Mouse (Mus musculus) neural tube, embryonic 13.5 days (tissue): Measurements from ENCODE around the gene Tacc2. TPM values are rescaled to one million over a fixed set of nuclear protein-coding genes. Genes with fewer than 3 reads are reported as not detected.

Experiments
- ATAC-seq: fragments of 200-750 bp; cut with Nextera tagmentation; 2 replicates; pipeline ENCODE4 v1.8.0; 2017; ENCODE audit warnings: low read depth, mild to moderate bottlenecking, moderate TSS enrichment, moderate library complexity
- H3K27ac ChIP-seq: fragments of 300-500 bp; sonication (generic); replicated peaks from 2 replicates; pipeline ENCODE4 v1.5.1; 2015; ENCODE audit warnings: moderate library complexity, mild to moderate bottlenecking, inconsistent platforms
- H3K27me3 ChIP-seq: fragments of 300-500 bp; sonication (generic); 2 replicates; pipeline ENCODE4 v1.6.1; 2015; ENCODE audit warnings: mild to moderate bottlenecking, inconsistent platforms
- H3K36me3 ChIP-seq: fragments of 300-500 bp; sonication (generic); 2 replicates; pipeline ENCODE4 v1.6.1; 2015; ENCODE audit warnings: mild to moderate bottlenecking, inconsistent platforms
- H3K4me1 ChIP-seq: fragments of 300-500 bp; sonication (generic); replicated peaks from 2 replicates; pipeline ENCODE4 v1.6.1; 2015; ENCODE audit warnings: inconsistent platforms
- H3K4me2 ChIP-seq: fragments of 300-500 bp; sonication (generic); 2 replicates; pipeline ENCODE4 v1.6.1; 2015; ENCODE audit warnings: inconsistent platforms, mild to moderate bottlenecking, moderate library complexity
- H3K4me3 ChIP-seq: fragments of 300-500 bp; sonication (generic); 2 replicates; pipeline ENCODE4 v1.5.1; 2015; ENCODE audit warnings: mild to moderate bottlenecking, inconsistent platforms
- H3K9ac ChIP-seq: fragments of 300-500 bp; sonication (generic); 2 replicates; pipeline ENCODE4 v1.6.1; 2015; ENCODE audit warnings: moderate library complexity, mild to moderate bottlenecking, inconsistent platforms
- H3K9me3 ChIP-seq: fragments of 300-500 bp; sonication (generic); 2 replicates; pipeline ENCODE4 v1.6.1; 2016; ENCODE audit warnings: inconsistent platforms
- WGBS: fragments of 180-500 bp; shearing (Covaris S2); methylation state at CpG from one replicate; pipeline ENCODE4 v1.1.7; 2015; 5-methylcytosine and 5-hydroxymethylcytosine counted together
- polyA plus RNA-seq: library from polyadenylated mRNA; unstranded; fragments of >200 nt; fragmentation: Nextera tagmentation; extraction: Ambion mirVana; gene quantifications from 2 replicates; pipeline ENCODE4 v1.2.1, GENCODE M21; 2015

Tacc2 gene
- polyA plus RNA-seq, 1 experiment from 2014 or later: 77.9 TPM

- Histone ChIP-seq H3K9me3 (no peaks in the 10 kb centered on the region), H3K27ac (peak overlapping the region; percentile 89), H3K4me3 (no peak overlapping the region), H3K36me3 (peaks cover 69% of the 10 kb centered on the region), H3K4me2 (no peak overlapping the region), H3K27me3 (no peaks in the 10 kb centered on the region), H3K9ac (no peak overlapping the region), H3K4me1 (peaks cover 55% of the 10 kb centered on the region)
- ATAC-seq: no peak
- WGBS: 30% methylated on average over 7 of the region's 9 CpGs
These were observed 174.4 kb downstream of the Tacc2 start for GRCm38 (mm10) chr7:130751678-130752077.

GRCm38 (mm10) chr7:130754790-130755189 lies 177.6 kb downstream of the Tacc2 start:
- Histone ChIP-seq H3K9me3 (no peaks in the 10 kb centered on the region), H3K9ac (no peak overlapping the region), H3K27me3 (no peaks in the 10 kb centered on the region), H3K27ac (peak overlapping the region; percentile 39), H3K4me1 (peaks cover 48% of the 10 kb centered on the region), H3K36me3 (peaks cover 77% of the 10 kb centered on the region), H3K4me3 (no peak overlapping the region), H3K4me2 (no peak overlapping the region)
- no peak for ATAC-seq
- WGBS: 92% methylated on average over 2 of the region's 2 CpGs

- Histone ChIP-seq H3K4me2 (no peak overlapping the region), H3K27me3 (no peaks in the 10 kb centered on the region), H3K36me3 (peaks cover 93% of the 10 kb centered on the region), H3K4me1 (peaks cover 32% of the 10 kb centered on the region), H3K9me3 (no peaks in the 10 kb centered on the region), H3K27ac (peak overlapping the region; percentile 19; the same call in 1 of the 2 replicates), H3K4me3 (no peak overlapping the region), H3K9ac (no peak overlapping the region)
- ATAC-seq: no peak
- WGBS: 87% methylated on average over 7 of the region's 7 CpGs
These were observed 179.2 kb downstream of the Tacc2 start for GRCm38 (mm10) chr7:130756343-130756835.

- Histone ChIP-seq H3K27ac (no peak overlapping the region), H3K4me3 (no peak overlapping the region), H3K9me3 (no peaks in the 10 kb centered on the region), H3K36me3 (peaks cover 91% of the 10 kb centered on the region), H3K4me2 (no peak overlapping the region), H3K27me3 (no peaks in the 10 kb centered on the region), H3K9ac (no peak overlapping the region), H3K4me1 (peaks cover 25% of the 10 kb centered on the region)
- 84% methylated on average over 11 of the region's 11 CpGs for WGBS
- ATAC-seq: no peak
These were observed 180.2 kb downstream of the Tacc2 start for GRCm38 (mm10) chr7:130757326-130757865.

GRCm38 (mm10) chr7:130762071-130762897 lies 185.0 kb downstream of the Tacc2 start:
- 39% methylated on average over 17 of the region's 17 CpGs for WGBS
- peak overlapping the region; percentile 63 for H3K27ac ChIP-seq
- peaks cover 83% of the 10 kb centered on the region for H3K36me3 ChIP-seq

GRCm38 (mm10) chr7:130764160-130764559 lies 186.9 kb downstream of the Tacc2 start:
- peaks cover 65% of the 10 kb centered on the region for H3K36me3 ChIP-seq
- H3K27me3 ChIP-seq: no peaks in the 10 kb centered on the region
- WGBS: 94% methylated on average over 17 of the region's 17 CpGs

More at GRCm38 (mm10) chr7:130762071-130762897, 185.0 kb downstream of the Tacc2 start:
- Histone ChIP-seq H3K27me3 (no peaks in the 10 kb centered on the region), H3K4me2 (no peak overlapping the region), H3K9ac (no peak overlapping the region), H3K9me3 (no peaks in the 10 kb centered on the region), H3K4me3 (no peak overlapping the region), H3K4me1 (peaks cover 5% of the 10 kb centered on the region)
- peak; percentile 74 for ATAC-seq

GRCm38 (mm10) chr7:130766411-130767170 lies 189.4 kb downstream of the Tacc2 start:
- Histone ChIP-seq H3K4me3 (no peak overlapping the region), H3K4me1 (peaks cover 5% of the 10 kb centered on the region), H3K9ac (no peak overlapping the region), H3K4me2 (no peak overlapping the region), H3K27me3 (no peaks in the 10 kb centered on the region), H3K36me3 (peaks cover 41% of the 10 kb centered on the region), H3K27ac (no peak overlapping the region), H3K9me3 (no peaks in the 10 kb centered on the region)
- WGBS: 81% methylated on average over 30 of the region's 30 CpGs
- no peak for ATAC-seq

More at GRCm38 (mm10) chr7:130764160-130764559, 186.9 kb downstream of the Tacc2 start:
- Histone ChIP-seq H3K4me3 (no peak overlapping the region), H3K4me2 (no peak overlapping the region), H3K9ac (no peak overlapping the region), H3K9me3 (no peaks in the 10 kb centered on the region), H3K27ac (no peak overlapping the region), H3K4me1 (peaks cover 5% of the 10 kb centered on the region)
- no peak for ATAC-seq

GRCm38 (mm10) chr7:130768151-130768550 lies 190.9 kb downstream of the Tacc2 start:
- no peak overlapping the region for H3K4me3 ChIP-seq
- H3K9ac ChIP-seq: no peak overlapping the region
- no peak for ATAC-seq
- H3K9me3 ChIP-seq: no peaks in the 10 kb centered on the region
- H3K4me2 ChIP-seq: no peak overlapping the region
- no peaks in the 10 kb centered on the region for H3K4me1 ChIP-seq
- H3K36me3 ChIP-seq: peaks cover 37% of the 10 kb centered on the region
- H3K27ac ChIP-seq: no peak overlapping the region
- H3K27me3 ChIP-seq: no peaks in the 10 kb centered on the region
- WGBS: 88% methylated on average over 4 of the region's 4 CpGs

- Histone ChIP-seq H3K36me3 (peaks cover 15% of the 10 kb centered on the region), H3K27me3 (no peaks in the 10 kb centered on the region), H3K4me1 (no peaks in the 10 kb centered on the region), H3K4me2 (no peak overlapping the region), H3K9me3 (no peaks in the 10 kb centered on the region), H3K9ac (no peak overlapping the region), H3K4me3 (no peak overlapping the region), H3K27ac (no peak overlapping the region)
- ATAC-seq: peak; percentile 48; the same call in 1 of the 2 replicates
- 29% methylated on average over 3 of the region's 3 CpGs for WGBS
These were observed 193.5 kb downstream of the Tacc2 start for GRCm38 (mm10) chr7:130770707-130771106.

GRCm38 (mm10) chr7:130773171-130773830 lies 196.1 kb downstream of the Tacc2 start:
- H3K4me1 ChIP-seq: no peaks in the 10 kb centered on the region
- H3K4me3 ChIP-seq: no peak overlapping the region
- WGBS: 68% methylated on average over 11 of the region's 11 CpGs

GRCm38 (mm10) chr7:130773914-130774630 lies 196.8 kb downstream of the Tacc2 start, which contains the start of gene Btbd16:
TSS of gene Btbd16 (plus strand) at chr7:130774069.
- Histone ChIP-seq H3K27me3 (no peaks in the 10 kb centered on the region), H3K27ac (no peak within 1 kb of the TSS), H3K4me3 (no peak within 1 kb of the TSS), H3K36me3 (no peaks in the 10 kb centered on the region), H3K9ac (no peak within 1 kb of the TSS), H3K9me3 (no peaks in the 10 kb centered on the region), H3K4me2 (no peak within 1 kb of the TSS), H3K4me1 (no peaks in the 10 kb centered on the region)
- 57% methylated on average over 9 of the region's 9 CpGs for WGBS
- ATAC-seq: no peak

More at GRCm38 (mm10) chr7:130773171-130773830, 196.1 kb downstream of the Tacc2 start:
- Histone ChIP-seq H3K36me3 (no peaks in the 10 kb centered on the region), H3K9me3 (no peaks in the 10 kb centered on the region), H3K27ac (no peak overlapping the region), H3K27me3 (no peaks in the 10 kb centered on the region), H3K4me2 (no peak overlapping the region), H3K9ac (no peak overlapping the region)
- ATAC-seq: no peak
